Mouse (Mus musculus): Measurements from ENCODE around the gene Kcnj14. TPM values are rescaled to one million over a fixed set of nuclear protein-coding genes. Genes with fewer than 3 reads are reported as not detected.

Kcnj14 gene
- polyA plus RNA-seq, 1 experiment from 2014 or later: 0.78 TPM

- Histone ChIP-seq H3K4me1 (ENCODE audit: control insufficient read depth in 2 of 2, insufficient read depth in 2 of 2, low read length in 2 of 2) (no peaks in the 10 kb centered on the region), H3K4me3 (ENCODE audit: control insufficient read depth in 1 of 2, insufficient read depth in 1 of 2, low read depth in 1 of 2, low read length in 2 of 2) (no peak overlapping the region), H3K36me3 (ENCODE audit: control insufficient read depth, insufficient read depth, low read length) (no peaks in the 10 kb centered on the region), H3K27ac (replicated peaks in 1 of 2; ENCODE audit: control insufficient read depth in 1 of 2, insufficient read depth in 1 of 2, low read depth in 2 of 2, low read length in 2 of 2) (no peak overlapping the region), H3K9ac (ENCODE audit: low read length) (no peak overlapping the region), H3K4me2 (ENCODE audit: low read length) (no peak overlapping the region), H3K9me3 (ENCODE audit: control insufficient read depth, low read length) (no peaks in the 10 kb centered on the region), H3K27me3 (ENCODE audit: control insufficient read depth, insufficient read depth, low read length) (peaks cover 18% of the 10 kb centered on the region)
- 23% methylated on average over 6 of the region's 6 CpGs for WGBS
- ATAC-seq (ENCODE audit: insufficient number of reproducible peaks, insufficient read depth, low FRiP score, low read depth): no peak
Observed at GRCm38 (mm10) chr7:45848447-45849027, 24.0 kb upstream of the Kcnj14 start.

- no peak overlapping the region for H3K27ac ChIP-seq (replicated peaks in 1 of 2; ENCODE audit: control insufficient read depth in 1 of 2, insufficient read depth in 1 of 2, low read depth in 2 of 2, low read length in 2 of 2)
- no peak overlapping the region for H3K4me3 ChIP-seq (ENCODE audit: control insufficient read depth in 1 of 2, insufficient read depth in 1 of 2, low read depth in 1 of 2, low read length in 2 of 2)
- no peaks in the 10 kb centered on the region for H3K9me3 ChIP-seq (ENCODE audit: control insufficient read depth, low read length)
- WGBS: 79% methylated on average over 10 of the region's 10 CpGs
- ATAC-seq (ENCODE audit: insufficient number of reproducible peaks, insufficient read depth, low FRiP score, low read depth): no peak
- H3K36me3 ChIP-seq (ENCODE audit: control insufficient read depth, insufficient read depth, low read length): no peaks in the 10 kb centered on the region
- no peak overlapping the region for H3K4me2 ChIP-seq (ENCODE audit: low read length)
- H3K4me1 ChIP-seq (ENCODE audit: control insufficient read depth in 2 of 2, insufficient read depth in 2 of 2, low read length in 2 of 2): no peaks in the 10 kb centered on the region
- H3K27me3 ChIP-seq (ENCODE audit: control insufficient read depth, insufficient read depth, low read length): peaks cover 17% of the 10 kb centered on the region
- H3K9ac ChIP-seq (ENCODE audit: low read length): no peak overlapping the region
Observed at GRCm38 (mm10) chr7:45842950-45843744, 18.6 kb upstream of the Kcnj14 start.

GRCm38 (mm10) chr7:45833924-45834323 is 9.3 kb upstream of the Kcnj14 start:
- Histone ChIP-seq H3K9ac (ENCODE audit: low read length) (peak overlapping the region; percentile 41; the same call in 1 of the 2 replicates), H3K4me2 (ENCODE audit: low read length) (peak overlapping the region; percentile 66), H3K27ac (replicated peaks in 1 of 2; ENCODE audit: control insufficient read depth in 1 of 2, insufficient read depth in 1 of 2, low read depth in 2 of 2, low read length in 2 of 2) (no peak overlapping the region), H3K4me1 (ENCODE audit: control insufficient read depth in 2 of 2, insufficient read depth in 2 of 2, low read length in 2 of 2) (peaks cover 3 to 20% of the 10 kb centered on the region in 2 experiments; a peak in 3 of 4 replicates), H3K4me3 (ENCODE audit: control insufficient read depth in 1 of 2, insufficient read depth in 1 of 2, low read depth in 1 of 2, low read length in 2 of 2) (peak overlapping the region; percentile 45), H3K27me3 (ENCODE audit: control insufficient read depth, insufficient read depth, low read length) (peaks cover 51% of the 10 kb centered on the region), H3K36me3 (ENCODE audit: control insufficient read depth, insufficient read depth, low read length) (peaks cover 7% of the 10 kb centered on the region), H3K9me3 (ENCODE audit: control insufficient read depth, low read length) (0 out of 2 replicates have a peak, but pooled peaks cover 3% of the 10 kb centered on the region)
- 1% methylated on average over 27 of the region's 31 CpGs for WGBS
- no peak for ATAC-seq (ENCODE audit: insufficient number of reproducible peaks, insufficient read depth, low FRiP score, low read depth)

GRCm38 (mm10) chr7:45833148-45833790 is 8.7 kb upstream of the Kcnj14 start:
- under 1% methylated on average over 74 of the region's 86 CpGs for WGBS
- H3K4me1 ChIP-seq (ENCODE audit: control insufficient read depth in 2 of 2, insufficient read depth in 2 of 2, low read length in 2 of 2): peaks cover 3 to 20% of the 10 kb centered on the region in 2 experiments; a peak in 3 of 4 replicates
- H3K36me3 ChIP-seq (ENCODE audit: control insufficient read depth, insufficient read depth, low read length): peaks cover 13% of the 10 kb centered on the region
- no peak overlapping the region for H3K27ac ChIP-seq (replicated peaks in 1 of 2; ENCODE audit: control insufficient read depth in 1 of 2, insufficient read depth in 1 of 2, low read depth in 2 of 2, low read length in 2 of 2)
- H3K27me3 ChIP-seq (ENCODE audit: control insufficient read depth, insufficient read depth, low read length): peaks cover 51% of the 10 kb centered on the region
- H3K9me3 ChIP-seq (ENCODE audit: control insufficient read depth, low read length): 0 out of 2 replicates have a peak, but pooled peaks cover 3% of the 10 kb centered on the region
- peak overlapping the region; percentile 45 for H3K4me3 ChIP-seq (ENCODE audit: control insufficient read depth in 1 of 2, insufficient read depth in 1 of 2, low read depth in 1 of 2, low read length in 2 of 2)
- peak overlapping the region; percentile 66 for H3K4me2 ChIP-seq (ENCODE audit: low read length)
- peak overlapping the region; percentile 41; the same call in 1 of the 2 replicates for H3K9ac ChIP-seq (ENCODE audit: low read length)
- ATAC-seq (ENCODE audit: insufficient number of reproducible peaks, insufficient read depth, low FRiP score, low read depth): no peak

- no peak overlapping the region; the same call in 1 of the 2 replicates for H3K9ac ChIP-seq (ENCODE audit: low read length)
- ATAC-seq (ENCODE audit: insufficient number of reproducible peaks, insufficient read depth, low FRiP score, low read depth): no peak
Observed at GRCm38 (mm10) chr7:45832428-45832827, 7.8 kb upstream of the Kcnj14 start.

GRCm38 (mm10) chr7:45831128-45831525 is 6.5 kb upstream of the Kcnj14 start:
- Histone ChIP-seq H3K4me2 (ENCODE audit: low read length) (peak overlapping the region; percentile 74), H3K4me1 (ENCODE audit: control insufficient read depth in 2 of 2, insufficient read depth in 2 of 2, low read length in 2 of 2) (peaks cover 3 to 20% of the 10 kb centered on the region in 2 experiments; a peak in 3 of 4 replicates), H3K9ac (ENCODE audit: low read length) (peak overlapping the region; percentile 83), H3K27ac (replicated peaks in 1 of 2; ENCODE audit: control insufficient read depth in 1 of 2, insufficient read depth in 1 of 2, low read depth in 2 of 2, low read length in 2 of 2) (no peak overlapping the region), H3K36me3 (ENCODE audit: control insufficient read depth, insufficient read depth, low read length) (peaks cover 35% of the 10 kb centered on the region), H3K9me3 (ENCODE audit: control insufficient read depth, low read length) (no peaks in the 10 kb centered on the region), H3K27me3 (ENCODE audit: control insufficient read depth, insufficient read depth, low read length) (peaks cover 51% of the 10 kb centered on the region), H3K4me3 (ENCODE audit: control insufficient read depth in 1 of 2, insufficient read depth in 1 of 2, low read depth in 1 of 2, low read length in 2 of 2) (peak overlapping the region; percentile 68 to 82)
- 24% methylated on average over 5 of the region's 5 CpGs for WGBS
- ATAC-seq (ENCODE audit: insufficient number of reproducible peaks, insufficient read depth, low FRiP score, low read depth): no peak

More at GRCm38 (mm10) chr7:45832428-45832827, 7.8 kb upstream of the Kcnj14 start:
- peak overlapping the region; percentile 45 for H3K4me3 ChIP-seq (ENCODE audit: control insufficient read depth in 1 of 2, insufficient read depth in 1 of 2, low read depth in 1 of 2, low read length in 2 of 2)
- peaks cover 3 to 20% of the 10 kb centered on the region in 2 experiments; a peak in 3 of 4 replicates for H3K4me1 ChIP-seq (ENCODE audit: control insufficient read depth in 2 of 2, insufficient read depth in 2 of 2, low read length in 2 of 2)
- H3K36me3 ChIP-seq (ENCODE audit: control insufficient read depth, insufficient read depth, low read length): peaks cover 22% of the 10 kb centered on the region
- H3K9me3 ChIP-seq (ENCODE audit: control insufficient read depth, low read length): 0 out of 2 replicates have a peak, but pooled peaks cover 3% of the 10 kb centered on the region
- H3K4me2 ChIP-seq (ENCODE audit: low read length): peak overlapping the region; percentile 66
- no peak overlapping the region for H3K27ac ChIP-seq (replicated peaks in 1 of 2; ENCODE audit: control insufficient read depth in 1 of 2, insufficient read depth in 1 of 2, low read depth in 2 of 2, low read length in 2 of 2)
- H3K27me3 ChIP-seq (ENCODE audit: control insufficient read depth, insufficient read depth, low read length): peaks cover 51% of the 10 kb centered on the region
- WGBS: 9% methylated on average over 29 of the region's 30 CpGs

- Histone ChIP-seq H3K4me3 (ENCODE audit: control insufficient read depth in 1 of 2, insufficient read depth in 1 of 2, low read depth in 1 of 2, low read length in 2 of 2) (peak within 1 kb of the TSS; percentile 68 to 82), H3K9ac (ENCODE audit: low read length) (peak within 1 kb of the TSS; percentile 83), H3K4me1 (ENCODE audit: control insufficient read depth in 2 of 2, insufficient read depth in 2 of 2, low read length in 2 of 2) (peaks cover 3 to 20% of the 10 kb centered on the region in 2 experiments; a peak in 3 of 4 replicates), H3K36me3 (ENCODE audit: control insufficient read depth, insufficient read depth, low read length) (peaks cover 40% of the 10 kb centered on the region), H3K27ac (replicated peaks in 1 of 2; ENCODE audit: control insufficient read depth in 1 of 2, insufficient read depth in 1 of 2, low read depth in 2 of 2, low read length in 2 of 2) (peak within 1 kb of the TSS; percentile 73 to 79), H3K4me2 (ENCODE audit: low read length) (peak within 1 kb of the TSS; percentile 74), H3K9me3 (ENCODE audit: control insufficient read depth, low read length) (no peaks in the 10 kb centered on the region), H3K27me3 (ENCODE audit: control insufficient read depth, insufficient read depth, low read length) (peaks cover 46% of the 10 kb centered on the region)
- under 1% methylated on average over 35 of the region's 35 CpGs for WGBS
- peak; percentile 51 for ATAC-seq (ENCODE audit: insufficient number of reproducible peaks, insufficient read depth, low FRiP score, low read depth)
Observed at GRCm38 (mm10) chr7:45830427-45831127, 6.0 kb upstream of the Kcnj14 start, which contains the start of gene Grwd1. TSS of gene Grwd1 (minus strand) at chr7:45830944.
